Mouse (Mus musculus) liver, embryonic 14.5 days (tissue): ENCODE results near the gene Sgms1. TPM values are rescaled to one million over a fixed set of nuclear protein-coding genes. Genes with fewer than 3 reads are reported as not detected.

Source experiments
- ATAC-seq: fragments of 200-750 bp; cut with Nextera tagmentation; 2 replicates; pipeline ENCODE4 v1.8.0; 2017; ENCODE audit warnings: moderate number of reproducible peaks, mild to moderate bottlenecking, moderate library complexity; ENCODE audit not compliant: insufficient read depth
- DNase-seq, 3 experiments: peaks; one replicate each; pipeline ENCODE4 v3.0.0-alpha.2; 2012 to 2013; ENCODE audit warnings: low read depth in 3 of 3, low spot score in 3 of 3
- H3K27ac ChIP-seq: fragments of 300-500 bp; sonication (generic); 2 replicates; pipeline ENCODE4 v1.5.1; 2014; ENCODE audit warnings: moderate library complexity, mild to moderate bottlenecking, control low read depth, inconsistent platforms
- H3K27me3 ChIP-seq: fragments of 300-500 bp; sonication (generic); 2 replicates; pipeline ENCODE4 v1.6.1; 2014; ENCODE audit warnings: mild to moderate bottlenecking, low read length, moderate library complexity; ENCODE audit not compliant: control insufficient read depth, insufficient read depth
- H3K36me3 ChIP-seq: fragments of 300-500 bp; sonication (generic); replicated peaks from 2 replicates; pipeline ENCODE4 v1.6.1; 2014; ENCODE audit warnings: low read depth; ENCODE audit not compliant: control insufficient read depth, insufficient read depth
- H3K4me1 ChIP-seq, 2 experiments: fragments of 200-500 bp in 1 of 2; fragments of 300-500 bp in 1 of 2; sonication (generic) in 1 of 2; replicated peaks; 2 replicates each; pipeline ENCODE4 v1.6.1; 2012 to 2014; ENCODE audit warnings: antibody characterized with exemption in 1 of 2, inconsistent platforms in 1 of 2, low read length in 1 of 2; ENCODE audit not compliant: control insufficient read depth in 2 of 2, insufficient read depth in 2 of 2
- H3K4me2 ChIP-seq: fragments of 300-500 bp; sonication (generic); 2 replicates; pipeline ENCODE4 v1.6.1; 2014; ENCODE audit warnings: low read depth, mild to moderate bottlenecking, control low read depth, moderate library complexity
- H3K4me3 ChIP-seq, 2 experiments: fragments of 200-500 bp in 1 of 2; fragments of 300-500 bp in 1 of 2; sonication (generic) in 1 of 2; 2 replicates each; pipeline ENCODE4 v1.5.1; 2012 to 2014; ENCODE audit warnings: low read depth in 2 of 2, low read length in 2 of 2, mild to moderate bottlenecking in 2 of 2, control low read depth in 1 of 2, inconsistent platforms in 1 of 2, moderate library complexity in 1 of 2; ENCODE audit not compliant: insufficient read depth in 1 of 2
- H3K9ac ChIP-seq: fragments of 300-500 bp; sonication (generic); replicated peaks from 2 replicates; pipeline ENCODE4 v1.6.1; 2014; ENCODE audit warnings: mild to moderate bottlenecking, control low read depth, moderate library complexity
- H3K9me3 ChIP-seq: fragments of 300-500 bp; sonication (generic); 2 replicates; pipeline ENCODE4 v1.6.1; 2016; ENCODE audit warnings: low read length, mixed read lengths; ENCODE audit not compliant: control insufficient read depth
- CTCF ChIP-seq: IDR thresholded peaks from 2 replicates; pipeline ENCODE4 v1.5.1; 2016; ENCODE audit warnings: antibody characterized with exemption, low read depth, control low read depth
- EP300 ChIP-seq: IDR thresholded peaks from 2 replicates; pipeline ENCODE4 v1.6.1; 2016; ENCODE audit warnings: antibody characterized with exemption, low read depth
- WGBS: fragments of 180-500 bp; shearing (Covaris S2); extraction: QIAGEN DNeasy Blood & Tissue Kit; methylation state at CpG from one replicate; pipeline ENCODE4 v1.1.7; 2014; ENCODE audit not compliant: insufficient replicate concordance; 5-methylcytosine and 5-hydroxymethylcytosine counted together
- polyA plus RNA-seq, 2 experiments: library from polyadenylated mRNA; depleted of rRNA in 1 of 2; stranded (reverse) in 1 of 2; unstranded in 1 of 2; fragments of >200 nt; fragmentation: Nextera tagmentation in 1 of 2; extraction: Ambion mirVana in 1 of 2; gene quantifications; 2 replicates each; pipeline versions ENCODE4 v1.2.1 to v1.2.3; 2012 to 2014

Gene Sgms1
- polyA plus RNA-seq, 2 experiments = 17.3 to 19.2 TPM

- Histone ChIP-seq H3K27me3 (no peaks in the 10 kb centered on the region), H3K4me3 (no peak overlapping the region), H3K27ac (no peak overlapping the region), H3K4me2 (no peak overlapping the region), H3K9me3 (no peaks in the 10 kb centered on the region), H3K9ac (no peak overlapping the region), H3K4me1 (peaks cover 0 to 41% of the 10 kb centered on the region in 2 experiments), H3K36me3 (no peaks in the 10 kb centered on the region)
- no peak for DNase-seq
- TF ChIP-seq CTCF (no peak), EP300 (no peak)
- 60% methylated on average over 2 of the region's 2 CpGs for WGBS
- no peak for ATAC-seq
Measured at GRCm38 (mm10) chr19:32341091-32341490, 48.4 kb downstream of the Sgms1 start.

- H3K36me3 ChIP-seq = no peaks in the 10 kb centered on the region
- TF ChIP-seq CTCF (no peak), EP300 (no peak)
- WGBS = 49% methylated on average over 5 of the region's 5 CpGs
- no peaks in the 10 kb centered on the region for H3K9me3 ChIP-seq
- H3K27me3 ChIP-seq = no peaks in the 10 kb centered on the region
- H3K4me2 ChIP-seq = no peak overlapping the region
- no peak overlapping the region for H3K9ac ChIP-seq
- H3K27ac ChIP-seq = no peak overlapping the region
- H3K4me1 ChIP-seq = peaks cover 0 to 36% of the 10 kb centered on the region in 2 experiments; a peak in 3 of 4 replicates
- ATAC-seq (no peak), DNase-seq (no peak)
- H3K4me3 ChIP-seq = no peak overlapping the region
Measured at GRCm38 (mm10) chr19:32340168-32340567, 49.3 kb downstream of the Sgms1 start.

- H3K4me1 ChIP-seq = peaks cover 0 to 25% of the 10 kb centered on the region in 2 experiments; a peak in 2 of 4 replicates
- H3K4me2 ChIP-seq = no peak overlapping the region
- no peak for TF ChIP-seq CTCF
- no peak for TF ChIP-seq EP300
- ATAC-seq (no peak), DNase-seq (no peak)
- no peaks in the 10 kb centered on the region for H3K36me3 ChIP-seq
- no peaks in the 10 kb centered on the region for H3K9me3 ChIP-seq
- no peak overlapping the region for H3K27ac ChIP-seq
- no peak overlapping the region for H3K4me3 ChIP-seq
- no peak overlapping the region for H3K9ac ChIP-seq
- no peaks in the 10 kb centered on the region for H3K27me3 ChIP-seq
- WGBS = 62% methylated on average over 6 of the region's 6 CpGs
Measured at GRCm38 (mm10) chr19:32337708-32338107, 51.8 kb downstream of the Sgms1 start.

GRCm38 (mm10) chr19:32334751-32335150 is 54.8 kb downstream of the Sgms1 start:
- TF ChIP-seq CTCF = no peak
- TF ChIP-seq EP300 = no peak
- Histone ChIP-seq H3K4me3 (no peak overlapping the region), H3K4me2 (no peak overlapping the region), H3K4me1 (peaks cover 0 to 4% of the 10 kb centered on the region in 2 experiments; a peak in 1 of 4 replicates), H3K27me3 (no peaks in the 10 kb centered on the region), H3K27ac (no peak overlapping the region), H3K9me3 (no peaks in the 10 kb centered on the region), H3K9ac (no peak overlapping the region), H3K36me3 (no peaks in the 10 kb centered on the region)
- 74% methylated on average over 2 of the region's 2 CpGs for WGBS
- no peak for ATAC-seq
- DNase-seq = no peak

GRCm38 (mm10) chr19:32333544-32333943 is 56.0 kb downstream of the Sgms1 start:
- H3K36me3 ChIP-seq = no peaks in the 10 kb centered on the region
- no peak for DNase-seq
- no peaks in the 10 kb centered on the region for H3K27me3 ChIP-seq
- H3K4me1 ChIP-seq = peaks cover 0 to 9% of the 10 kb centered on the region in 2 experiments; a peak in 2 of 4 replicates
- H3K4me2 ChIP-seq = no peak overlapping the region
- H3K9me3 ChIP-seq = no peaks in the 10 kb centered on the region
- ATAC-seq = no peak
- H3K9ac ChIP-seq = no peak overlapping the region
- TF ChIP-seq EP300 (no peak), CTCF (no peak)
- H3K4me3 ChIP-seq = no peak overlapping the region
- WGBS = 53% methylated on average over 4 of the region's 4 CpGs
- H3K27ac ChIP-seq = no peak overlapping the region
